Mouse (Mus musculus) heart, adult 8-10 months (tissue): ENCODE results near the gene Iars2. TPM values are rescaled to one million over a fixed set of nuclear protein-coding genes. Genes with fewer than 3 reads are reported as not detected.

Experiments
- DNase-seq: peaks from one replicate; pipeline ENCODE4 v3.0.0; 2022; ENCODE audit warnings: low spot score
- total RNA-seq, 4 experiments: library from RNA; stranded (reverse); gene quantifications; 2 replicates each; pipeline ENCODE4 v1.2.4; 2022

The Iars2 gene
- total RNA-seq = 10 to 100 TPM; 77.9 to 85.2 (median 83.3) TPM

- DNase-seq = peak; percentile 92
Measured at GRCm38 (mm10) chr1:185328721-185329610, at the start of gene Iars2. TSS of gene Iars2 (minus strand) at chr1:185329396.

DNA sequence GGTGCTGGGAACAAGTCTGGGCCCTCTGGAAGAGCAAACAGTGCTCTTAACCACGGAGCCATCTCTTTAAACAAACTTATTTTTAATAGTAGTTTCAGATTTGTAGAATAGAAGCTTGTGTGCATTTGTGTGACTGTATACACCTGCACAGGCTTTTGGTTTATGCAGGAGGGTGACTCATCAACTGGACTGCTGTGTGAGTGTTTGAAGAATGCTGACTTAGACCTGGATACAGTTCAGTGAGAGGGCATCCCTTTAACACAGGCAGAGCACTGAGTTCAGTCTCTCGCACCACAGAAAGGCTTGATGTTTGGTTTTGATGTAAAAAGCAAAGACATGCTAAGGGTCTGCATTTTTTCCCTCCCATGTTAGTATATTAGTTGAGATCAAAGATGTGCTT, 48.2 kb upstream of the Iars2 start:
- DNase-seq = no peak

DNA sequence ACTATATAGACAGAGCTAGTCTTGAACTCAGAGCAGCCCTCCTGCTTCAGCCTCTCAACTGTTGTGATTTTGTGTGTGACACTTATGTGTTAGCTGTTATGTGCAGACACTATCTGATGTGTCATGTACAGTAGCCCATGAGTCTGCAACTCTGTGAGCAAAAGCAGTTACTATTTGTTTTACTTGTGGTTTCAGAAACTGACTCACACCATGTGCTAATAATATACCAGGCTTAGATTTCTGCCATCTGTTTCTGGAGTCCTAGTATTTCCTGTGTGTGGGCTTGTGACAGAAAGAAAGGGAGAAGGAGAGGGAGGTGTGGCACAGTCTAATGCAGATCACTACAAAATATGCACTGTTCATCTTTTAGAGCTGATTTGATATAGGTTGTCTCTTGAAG, 47.2 kb upstream of the Iars2 start:
- no peak for DNase-seq

DNA sequence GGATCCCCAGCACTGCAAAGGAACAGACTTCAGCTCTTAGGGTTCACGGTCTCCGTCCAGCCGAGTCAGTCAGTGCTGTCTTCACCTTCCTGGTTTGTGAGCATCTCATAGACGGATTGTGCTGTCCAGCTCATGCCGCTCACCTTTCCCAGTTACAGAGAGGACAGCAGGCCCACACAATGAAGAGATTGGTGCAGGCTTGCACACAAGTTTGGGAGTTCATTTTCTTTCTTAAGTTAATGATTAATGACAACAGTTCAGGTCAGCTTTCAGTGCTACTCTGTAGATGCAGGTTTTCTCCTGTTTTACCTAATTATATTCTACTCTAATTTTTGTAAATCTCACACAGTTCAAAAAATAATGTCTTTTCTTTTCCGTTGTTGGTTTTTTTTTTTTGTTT, 40.8 kb upstream of the Iars2 start:
- no peak for DNase-seq

GRCm38 (mm10) chr1:185367383-185367782, 38.2 kb upstream of the Iars2 start:
- no peak for DNase-seq

DNA sequence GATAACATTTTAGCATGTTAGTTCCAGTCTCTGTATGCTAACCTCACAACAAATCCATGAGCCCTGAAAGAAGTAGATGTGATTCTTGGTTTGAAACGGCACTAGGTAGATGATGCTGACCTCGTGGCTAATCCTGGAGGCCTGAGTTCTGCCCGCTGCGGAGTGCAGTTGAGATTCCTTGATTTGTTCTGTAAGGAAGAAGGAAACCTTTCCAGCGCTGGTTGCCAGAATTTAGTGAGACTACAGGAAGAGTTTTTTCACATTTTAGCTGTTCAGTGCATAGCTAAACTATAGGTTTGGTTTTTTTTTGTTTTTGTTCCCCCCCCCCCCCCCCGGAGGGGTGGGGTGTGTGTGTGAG, 35.0 kb upstream of the Iars2 start:
- no peak for DNase-seq

DNA sequence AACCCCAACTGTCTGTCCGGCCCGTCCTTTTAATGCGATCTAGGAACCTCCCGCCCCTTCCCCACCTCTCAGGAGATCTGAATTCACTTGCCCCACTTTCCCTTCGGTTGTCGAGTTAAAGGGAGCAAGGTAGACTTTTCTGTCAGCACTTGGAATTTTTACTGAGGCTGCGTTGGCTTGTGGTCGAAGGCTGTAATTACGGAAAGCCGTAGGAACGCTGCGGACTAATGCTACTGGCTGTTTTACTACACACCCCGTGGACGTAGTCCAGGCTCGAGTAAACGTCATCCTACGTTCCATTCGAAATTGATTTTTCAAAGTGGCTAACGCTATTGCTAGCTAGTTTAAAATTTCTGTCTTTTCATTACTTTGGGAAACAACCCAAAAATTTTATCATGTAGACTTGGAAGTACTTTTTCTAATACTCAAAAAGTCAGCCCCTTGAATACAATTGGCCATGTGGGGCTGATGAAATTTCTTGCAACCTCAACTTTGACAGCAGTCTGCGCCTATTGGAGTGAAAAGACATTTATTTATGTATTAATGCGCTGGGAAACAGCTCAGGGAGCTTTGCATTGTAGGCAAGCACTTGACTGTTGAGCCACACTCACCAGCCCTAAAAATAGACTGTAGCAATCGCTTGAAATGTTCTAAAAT, 34.5 kb upstream of the Iars2 start:
- DNase-seq = peak; percentile 36

DNA sequence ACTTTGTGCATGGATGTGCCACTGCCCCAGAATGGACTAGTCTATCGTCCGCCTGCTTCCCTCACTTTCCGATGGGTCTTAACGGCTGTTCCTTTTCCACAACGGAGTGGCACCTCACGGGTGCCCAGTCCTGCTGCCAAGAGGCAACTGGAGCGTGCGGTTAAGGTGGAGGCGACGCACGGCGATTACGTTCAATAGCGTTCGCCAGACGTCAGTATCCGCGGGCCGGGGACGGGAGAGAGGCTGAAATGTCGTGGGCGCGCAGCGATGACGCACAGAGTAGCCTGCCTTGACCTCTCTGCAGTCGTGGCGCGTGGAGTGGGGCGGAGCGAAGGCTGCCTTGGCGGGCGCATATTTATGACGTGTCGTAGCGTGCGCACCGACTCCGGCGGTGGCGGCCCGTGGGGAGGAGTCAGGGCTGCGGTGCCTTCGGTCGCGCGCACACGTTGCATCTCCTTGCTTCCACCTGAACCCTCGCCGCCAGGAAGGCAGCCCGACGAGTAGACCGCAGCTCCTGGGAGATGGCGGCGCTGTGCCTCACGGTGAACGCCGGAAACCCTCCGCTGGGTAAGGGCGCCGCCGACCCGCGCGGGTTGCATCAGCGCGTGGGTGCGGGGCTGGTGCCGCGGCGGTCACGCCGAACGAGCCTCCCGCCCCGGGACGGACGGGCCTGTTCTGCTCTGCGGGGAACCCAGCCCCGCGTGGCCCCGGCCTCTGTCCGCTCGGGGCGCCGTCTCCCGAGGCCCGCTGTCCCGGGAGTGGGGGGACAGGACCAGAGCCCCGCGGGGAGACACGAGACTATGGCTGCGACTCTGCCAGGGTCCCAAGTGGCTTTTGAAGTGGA, 33.7 kb upstream of the Iars2 start, which contains the start of gene Eprs:
TSS of gene Eprs (plus strand) at position 368 of the 844 bp plus-strand sequence.
- DNase-seq = peak; percentile 98

DNA sequence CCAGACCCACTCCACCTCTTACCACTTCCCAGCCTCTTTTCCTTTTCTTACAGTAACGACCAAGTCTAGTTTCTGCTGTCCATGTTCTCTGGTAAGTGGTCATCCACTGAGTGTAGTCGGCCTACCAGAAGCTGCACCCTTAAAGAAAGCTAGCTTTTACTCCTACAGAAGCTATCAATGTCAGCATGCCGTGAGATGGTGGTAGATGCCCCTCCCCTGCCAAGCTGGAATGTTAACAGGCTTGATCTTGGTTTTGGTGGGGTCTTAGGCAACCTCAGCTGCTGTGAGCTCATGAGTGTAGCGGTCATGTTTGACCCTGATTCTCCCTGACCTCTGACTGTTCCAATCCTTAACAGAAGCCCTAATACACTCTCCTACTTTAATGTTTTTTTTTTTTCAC, 29.0 kb upstream of the Iars2 start:
- DNase-seq = no peak

- no peak for DNase-seq
Measured at GRCm38 (mm10) chr1:185356246-185356645, 27.1 kb upstream of the Iars2 start.

DNA sequence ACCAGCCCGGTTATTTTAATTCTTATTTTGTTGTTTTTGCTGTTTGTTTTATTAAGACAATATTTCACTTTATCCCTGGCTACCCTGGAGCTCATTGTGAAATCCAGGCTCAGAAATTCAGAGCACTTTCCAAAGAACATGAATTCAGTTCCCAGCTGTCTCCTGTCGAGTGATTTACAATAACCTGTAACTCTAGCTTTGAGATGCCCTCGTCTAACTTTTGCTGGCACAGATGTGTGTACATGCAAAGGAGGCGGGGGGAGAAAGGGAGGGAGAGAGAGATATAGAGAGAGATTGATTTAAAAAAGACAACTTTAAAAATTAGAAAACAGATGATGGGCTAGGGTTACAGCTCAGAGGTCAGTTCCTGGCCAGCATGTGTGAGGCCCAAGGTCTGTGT, 25.5 kb upstream of the Iars2 start:
- no peak for DNase-seq

DNA sequence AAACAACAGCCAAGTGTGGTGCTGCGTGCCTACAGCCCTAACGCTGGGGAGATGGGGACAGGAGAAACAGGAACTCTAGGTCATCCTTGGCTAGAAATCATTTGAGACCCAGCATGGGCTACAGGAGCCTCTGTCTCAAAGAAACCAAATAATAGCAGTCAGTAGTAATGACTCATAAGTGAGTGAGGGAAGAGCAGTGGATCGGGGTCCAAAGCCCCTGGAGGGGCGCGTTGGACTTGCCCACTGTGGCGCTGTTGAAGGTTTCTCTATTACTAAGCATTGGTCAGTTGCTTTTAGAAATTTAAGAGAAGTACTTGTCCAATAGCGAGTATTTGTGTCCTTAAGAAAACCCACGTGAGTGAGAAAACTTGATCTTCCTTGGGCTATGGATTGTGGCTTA, 24.2 kb upstream of the Iars2 start:
- no peak for DNase-seq

DNA sequence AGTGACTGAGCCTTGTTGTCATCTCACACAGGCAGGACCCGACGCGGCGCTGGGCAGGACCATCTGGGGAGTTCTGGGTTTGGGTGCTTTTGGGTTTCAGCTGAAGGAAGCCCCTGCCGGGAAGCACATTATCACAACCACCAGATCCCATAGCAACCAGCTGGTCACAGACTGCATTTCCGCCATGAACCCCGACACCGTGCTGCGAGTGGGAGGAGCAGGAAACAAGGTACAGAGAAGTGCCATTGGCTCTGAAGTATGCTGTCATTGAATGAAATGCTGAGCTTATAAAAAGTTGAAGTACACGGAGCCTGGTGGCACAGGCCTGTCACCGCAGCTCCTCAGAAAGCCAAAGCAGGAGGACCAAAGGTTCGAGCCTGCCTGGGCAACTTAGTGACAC, 23.0 kb upstream of the Iars2 start:
- no peak for DNase-seq

DNA sequence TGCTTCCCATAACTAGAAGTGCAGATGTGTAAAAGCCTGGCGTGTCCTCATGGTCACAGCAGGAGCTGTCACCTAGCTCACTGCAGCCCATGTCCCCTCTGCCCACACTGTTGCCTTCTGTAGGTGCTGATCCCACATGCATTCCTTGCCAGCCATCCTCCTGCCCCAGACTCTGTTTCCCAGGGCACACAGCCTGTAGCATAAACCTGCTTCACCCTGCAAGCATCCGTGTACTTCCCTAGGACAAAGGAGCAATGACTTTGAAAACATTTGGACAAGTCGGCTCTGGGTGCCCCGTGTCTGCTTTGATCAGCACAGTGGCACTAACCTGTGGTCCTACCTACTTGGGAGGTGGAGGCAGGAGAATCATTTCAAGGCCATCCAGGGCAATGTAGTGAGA, 21.4 kb upstream of the Iars2 start:
- DNase-seq = no peak

- no peak for DNase-seq
Measured at GRCm38 (mm10) chr1:185349741-185350140, 20.5 kb upstream of the Iars2 start.

DNA sequence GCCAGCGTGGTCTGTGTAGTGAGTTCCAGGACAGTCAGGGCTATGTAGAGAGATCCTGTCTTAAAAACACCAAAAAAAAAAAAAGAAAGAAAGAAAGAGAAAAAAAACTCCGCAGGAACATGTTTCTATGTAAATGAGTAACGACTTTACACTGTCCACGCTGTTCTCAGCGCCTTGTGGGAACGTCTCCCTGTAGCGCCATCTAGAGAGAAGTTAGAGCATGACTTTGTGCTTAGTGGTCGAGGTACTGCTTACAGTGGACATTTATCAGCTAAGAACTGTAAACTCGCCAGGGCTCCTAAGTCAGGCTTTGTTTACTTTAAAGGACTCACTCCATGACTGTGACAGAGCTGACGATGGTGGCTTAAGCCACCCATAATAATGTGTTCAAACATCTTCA, 17.0 kb upstream of the Iars2 start:
- DNase-seq = no peak

- DNase-seq = no peak
Measured at GRCm38 (mm10) chr1:185343422-185343821, 14.2 kb upstream of the Iars2 start.

DNA sequence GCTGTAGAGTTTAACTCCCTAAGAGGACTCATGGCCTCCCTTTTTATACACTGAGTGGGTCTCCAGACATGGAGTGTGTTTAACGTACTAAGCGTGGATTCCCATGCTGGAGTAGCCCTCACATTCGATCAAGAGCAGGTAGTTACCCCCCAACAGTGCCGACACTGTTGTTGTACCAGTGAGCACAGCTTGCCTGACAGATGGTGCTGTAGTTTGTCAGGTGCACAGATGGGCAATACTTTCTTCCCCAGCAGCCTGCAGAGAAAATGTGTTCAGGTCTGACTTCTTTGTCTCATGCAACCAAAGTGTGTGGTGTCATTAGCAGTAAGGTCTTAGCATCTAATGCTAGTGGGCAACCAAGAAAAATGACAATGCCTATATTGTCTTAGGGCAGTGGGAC, 13.2 kb upstream of the Iars2 start:
- DNase-seq = no peak

DNA sequence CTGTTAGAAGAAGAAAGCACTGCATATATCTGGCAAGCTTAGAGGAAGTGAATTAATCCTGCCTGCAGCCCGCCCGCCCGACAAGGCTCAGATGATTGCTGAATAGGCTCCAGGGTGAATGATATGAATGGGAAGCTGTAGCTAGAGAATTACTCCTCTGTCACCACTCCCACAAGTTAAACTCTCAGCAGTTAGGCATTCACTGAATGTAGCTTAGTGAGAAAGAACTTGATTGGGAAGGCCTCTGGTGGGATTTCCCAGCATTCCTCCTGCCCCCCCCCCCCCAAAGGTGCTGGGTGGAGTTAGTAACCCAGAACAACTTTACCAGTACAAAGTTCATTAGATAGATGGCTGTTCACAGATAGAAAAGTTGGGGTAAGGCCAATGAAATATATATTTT, 7.3 kb upstream of the Iars2 start:
- no peak for DNase-seq

DNA sequence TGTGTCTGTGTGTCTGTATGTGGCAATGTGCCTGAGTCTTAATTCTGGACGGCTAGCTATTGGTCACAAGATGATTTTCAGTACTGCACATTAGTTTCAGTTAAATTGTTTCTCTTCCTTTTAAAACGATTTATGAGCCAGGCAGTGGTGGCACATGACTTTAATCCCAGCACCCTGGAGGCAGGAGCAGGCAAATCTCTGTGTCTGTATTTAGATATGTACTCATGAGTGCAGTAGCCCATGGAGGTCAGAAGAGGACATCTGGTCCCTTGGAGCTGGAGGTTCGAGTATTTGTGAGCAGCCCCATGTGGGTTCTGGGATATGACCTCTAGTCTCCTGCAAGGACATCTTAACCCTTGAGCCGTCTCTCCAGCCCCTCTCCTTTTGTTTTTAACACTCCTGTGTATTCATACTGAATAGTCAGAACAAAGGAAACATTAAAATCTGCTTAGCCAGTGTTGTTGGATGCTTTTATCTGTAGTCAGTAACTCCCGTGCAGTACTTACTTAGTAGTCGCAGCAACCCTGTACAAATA, 6.1 kb upstream of the Iars2 start:
- DNase-seq = no peak

DNA sequence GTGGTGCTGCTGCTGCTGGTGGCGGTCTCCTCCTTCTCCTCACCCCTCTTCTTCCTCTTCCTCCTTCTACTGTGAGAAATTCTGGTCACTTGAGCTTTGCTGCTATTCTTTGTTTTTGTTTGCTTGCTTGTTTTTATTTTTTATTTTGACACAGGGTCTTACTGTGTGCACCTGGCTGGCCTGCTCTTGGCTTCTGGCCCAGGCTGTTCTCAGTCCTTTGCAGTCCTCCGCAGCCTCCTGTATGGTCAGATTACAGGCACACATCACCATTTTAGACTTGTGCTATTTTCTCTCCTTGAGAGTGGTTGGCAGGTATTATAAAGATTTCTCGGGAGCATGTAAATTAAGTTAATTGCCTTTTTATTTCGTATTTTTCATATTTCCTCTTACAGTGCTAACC, 4.9 kb upstream of the Iars2 start:
- DNase-seq = no peak

DNA sequence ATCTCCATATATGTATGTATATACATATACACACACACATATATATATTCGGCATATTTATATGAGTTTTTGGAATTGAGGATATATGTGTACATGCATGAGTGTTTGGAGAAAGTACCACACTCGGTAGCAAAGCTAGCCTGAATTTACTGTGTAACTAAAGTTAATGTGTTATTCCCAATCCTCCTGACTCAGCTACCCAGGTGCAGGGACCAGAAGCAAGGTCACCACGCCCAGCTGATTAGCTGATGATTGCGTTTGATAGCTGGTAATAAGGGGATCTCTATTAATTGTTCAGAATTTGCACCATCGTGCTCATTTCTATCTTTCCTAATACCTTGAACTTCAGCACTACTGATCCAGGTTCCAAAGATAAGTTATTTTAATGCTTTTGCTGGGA, 4.5 kb upstream of the Iars2 start:
- no peak for DNase-seq
